Mouse (Mus musculus) kidney, postnatal 0 days (tissue): ENCODE measurements around the gene Syf2. TPM values are rescaled to one million over a fixed set of nuclear protein-coding genes. Genes with fewer than 3 reads are reported as not detected.

Experiments used
- ATAC-seq: fragments of 200-750 bp; cut with Nextera tagmentation; replicated peaks from 2 replicates; pipeline ENCODE4 v1.8.0; 2017; ENCODE audit warnings: low read depth, moderate number of reproducible peaks, moderate TSS enrichment, moderate library complexity; ENCODE audit not compliant: low FRiP score
- DNase-seq: peaks from one replicate; pipeline ENCODE4 v3.0.0-alpha.2; 2016; ENCODE audit warnings: low spot score
- H3K27ac ChIP-seq: fragments of 300-500 bp; sonication (generic); 2 replicates; pipeline ENCODE4 v1.5.1; 2014; ENCODE audit warnings: mild to moderate bottlenecking
- H3K27me3 ChIP-seq: fragments of 300-500 bp; sonication (generic); 2 replicates; pipeline ENCODE4 v1.6.1; 2014; ENCODE audit warnings: low read length, mixed read lengths; ENCODE audit not compliant: insufficient read depth
- H3K36me3 ChIP-seq: fragments of 300-500 bp; sonication (generic); 2 replicates; pipeline ENCODE4 v1.6.1; 2014; ENCODE audit warnings: low read length, mixed read lengths; ENCODE audit not compliant: insufficient read depth
- H3K4me1 ChIP-seq: fragments of 300-500 bp; sonication (generic); replicated peaks from 2 replicates; pipeline ENCODE4 v1.6.1; 2014; ENCODE audit warnings: antibody characterized with exemption, low read length, mixed read lengths; ENCODE audit not compliant: insufficient read depth
- H3K4me2 ChIP-seq: fragments of 300-500 bp; sonication (generic); 2 replicates; pipeline ENCODE4 v1.6.1; 2014; ENCODE audit warnings: mild to moderate bottlenecking, low read length, moderate library complexity, mixed read lengths
- H3K4me3 ChIP-seq: fragments of 300-500 bp; sonication (generic); replicated peaks from 2 replicates; pipeline ENCODE4 v1.5.1; 2014; ENCODE audit warnings: low read depth, low read length
- H3K9ac ChIP-seq: fragments of 300-500 bp; sonication (generic); 2 replicates; pipeline ENCODE4 v1.6.1; 2014; ENCODE audit warnings: low read depth, low read length
- H3K9me3 ChIP-seq: fragments of 300-500 bp; sonication (generic); replicated peaks from 2 replicates; pipeline ENCODE4 v1.6.1; 2016; ENCODE audit warnings: low read length, inconsistent platforms, mixed read lengths
- CTCF ChIP-seq: IDR thresholded peaks from 2 replicates; pipeline ENCODE4 v1.5.1; 2016; ENCODE audit warnings: antibody characterized with exemption, low read depth, mild to moderate bottlenecking, moderate library complexity
- WGBS: fragments of 180-500 bp; shearing (Covaris S2); extraction: QIAGEN DNeasy Blood & Tissue Kit; methylation state at CpG from one replicate; pipeline ENCODE4 v1.1.7; 2014; 5-methylcytosine and 5-hydroxymethylcytosine counted together
- polyA plus RNA-seq: library from polyadenylated mRNA; unstranded; fragments of >200 nt; fragmentation: Nextera tagmentation; extraction: Ambion mirVana; gene quantifications from 2 replicates; pipeline ENCODE4 v1.2.1, GENCODE M21; 2015

Syf2 gene
- polyA plus RNA-seq, result 115 and 120 TPM in 2 replicates

DNA sequence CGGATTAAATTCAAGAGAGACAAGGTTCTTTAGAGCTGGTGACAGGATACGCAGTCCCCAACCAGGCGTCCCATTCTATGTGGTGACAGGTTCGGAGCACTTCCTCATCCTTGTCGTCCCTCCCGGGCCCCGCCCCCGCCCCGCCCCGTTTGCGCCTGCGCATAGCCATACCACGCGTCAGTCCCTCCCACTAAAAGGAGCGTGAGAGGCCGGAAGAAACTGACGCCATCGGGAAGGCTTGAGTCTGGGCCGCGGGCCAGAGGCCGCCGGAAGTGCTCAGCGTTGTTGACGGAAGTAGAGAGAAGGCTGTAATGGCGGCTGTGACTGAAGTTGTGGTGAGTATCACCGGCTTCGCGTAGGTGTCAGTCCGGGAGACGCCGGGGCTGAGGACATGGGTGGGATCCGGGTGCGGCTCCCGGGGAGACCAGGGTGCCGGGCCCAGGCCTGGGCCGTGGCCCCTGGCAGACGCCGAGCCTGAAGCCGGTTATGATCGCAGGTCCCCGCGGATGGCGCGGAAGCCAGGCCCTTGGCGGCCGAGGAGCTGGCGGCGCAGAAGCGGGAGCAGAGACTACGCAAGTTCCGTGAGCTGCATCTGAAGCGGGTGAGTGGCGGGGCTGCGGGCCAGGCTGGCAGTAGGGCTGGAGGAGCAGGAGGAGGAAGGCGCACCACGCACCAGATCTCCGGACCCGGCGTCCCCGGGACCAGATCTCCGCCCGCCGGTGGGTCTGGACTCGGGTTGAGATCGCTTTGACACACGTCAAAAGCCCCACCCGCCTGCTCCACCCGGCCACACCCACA, at the start of gene Syf2:
Gene Syf2 (plus strand): TSS at position 215 of the 798 bp plus-strand sequence.
- Histone ChIP-seq H3K27ac (peak within 1 kb of the TSS; percentile 90), H3K9me3 (no peaks in the 10 kb centered on the region)

DNA sequence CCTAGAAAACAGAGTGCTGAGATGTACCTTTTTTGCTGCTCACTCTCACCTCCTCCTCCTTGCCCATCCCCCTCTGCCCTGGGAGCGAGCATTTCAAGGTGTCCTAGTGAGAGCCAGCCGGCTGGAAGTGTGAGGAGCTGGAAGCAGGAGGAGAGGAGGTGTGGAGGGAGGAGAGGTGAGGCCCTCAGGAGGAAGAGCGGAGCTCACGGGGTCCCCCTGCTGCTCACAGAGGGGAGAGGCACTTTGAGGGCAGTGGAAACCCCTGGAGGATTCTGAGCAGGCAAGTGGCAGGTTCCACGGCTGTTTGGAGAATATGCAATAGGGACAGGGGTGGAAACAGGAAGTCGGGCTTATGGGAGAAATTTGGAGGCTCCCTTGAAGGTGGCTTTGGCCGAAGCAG, 47.4 kb upstream of the Syf2 start:
- peak; percentile 68 for TF ChIP-seq CTCF
- Histone ChIP-seq H3K36me3 (no peaks in the 10 kb centered on the region), H3K27ac (no peak overlapping the region), H3K4me2 (no peak overlapping the region), H3K4me3 (no peak overlapping the region), H3K9ac (no peak overlapping the region), H3K9me3 (no peaks in the 10 kb centered on the region), H3K27me3 (no peaks in the 10 kb centered on the region), H3K4me1 (no peaks in the 10 kb centered on the region)
- ATAC-seq, result no peak
- WGBS, result 29% methylated on average over 7 of the region's 7 CpGs
- DNase-seq, result peak; percentile 57

More for the DNA sequence above, at the start of gene Syf2:
- H3K27me3 ChIP-seq, result no peaks in the 10 kb centered on the region
- ATAC-seq (peak; percentile 92), DNase-seq (peak; percentile 98)
- H3K4me2 ChIP-seq, result peak within 1 kb of the TSS; percentile 80
- no peak for TF ChIP-seq CTCF
- under 1% methylated on average over 68 of the region's 68 CpGs for WGBS
- peaks cover 45% of the 10 kb centered on the region for H3K36me3 ChIP-seq
- peak within 1 kb of the TSS; percentile 93 for H3K9ac ChIP-seq
- peak within 1 kb of the TSS; percentile 96 for H3K4me3 ChIP-seq
- peaks cover 9% of the 10 kb centered on the region for H3K4me1 ChIP-seq

DNA sequence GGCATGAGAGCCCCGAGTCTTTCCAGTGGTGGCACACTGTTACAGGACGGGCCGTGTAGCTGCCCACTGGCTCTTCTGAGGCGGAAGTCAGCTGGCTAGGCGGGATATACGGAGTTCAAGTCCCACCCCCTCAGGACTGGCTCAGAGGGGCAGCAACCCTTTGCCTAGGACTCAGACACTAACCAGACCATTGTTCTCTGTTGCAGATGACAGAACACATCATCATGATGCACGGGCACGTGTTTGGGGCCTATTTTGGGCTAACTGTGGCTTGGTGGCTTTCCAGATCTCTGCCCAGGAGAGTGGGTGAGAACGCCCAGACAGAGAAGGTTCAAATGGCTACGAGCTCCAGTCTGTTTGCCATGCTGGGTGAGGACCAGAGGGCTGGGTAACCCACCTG, 46.9 kb upstream of the Syf2 start:
- no peaks in the 10 kb centered on the region for H3K9me3 ChIP-seq
- H3K9ac ChIP-seq, result no peak overlapping the region
- TF ChIP-seq CTCF, result no peak
- H3K27me3 ChIP-seq, result no peaks in the 10 kb centered on the region
- no peak overlapping the region for H3K27ac ChIP-seq
- no peak overlapping the region for H3K4me3 ChIP-seq
- no peaks in the 10 kb centered on the region for H3K4me1 ChIP-seq
- no peak overlapping the region for H3K4me2 ChIP-seq
- no peaks in the 10 kb centered on the region for H3K36me3 ChIP-seq
- ATAC-seq, result no peak
- DNase-seq, result no peak
- WGBS, result 88% methylated on average over 10 of the region's 10 CpGs

DNA sequence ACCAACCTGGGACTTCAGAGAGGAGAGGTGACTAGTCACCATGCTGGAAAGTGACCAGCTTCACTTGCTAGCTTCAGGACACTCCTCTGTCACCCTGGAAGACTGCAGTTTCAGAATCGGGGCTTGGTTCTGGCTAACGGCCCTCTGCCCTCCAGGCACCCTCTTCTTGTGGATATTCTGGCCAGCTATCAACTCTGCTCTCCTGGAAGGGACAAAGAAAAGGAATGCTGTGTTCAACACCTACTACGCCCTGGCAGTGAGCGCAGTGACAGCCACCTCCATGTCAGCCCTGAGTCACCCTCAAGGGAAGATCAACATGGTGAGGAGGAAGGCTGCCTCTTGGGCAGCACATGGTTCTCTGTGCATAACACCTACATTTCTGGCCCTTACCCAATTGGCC, 46.3 kb upstream of the Syf2 start:
- 85% methylated on average over 4 of the region's 4 CpGs for WGBS
- Histone ChIP-seq H3K9ac (no peak overlapping the region), H3K4me1 (no peaks in the 10 kb centered on the region), H3K4me2 (no peak overlapping the region), H3K9me3 (no peaks in the 10 kb centered on the region), H3K36me3 (no peaks in the 10 kb centered on the region), H3K4me3 (no peak overlapping the region), H3K27ac (no peak overlapping the region), H3K27me3 (no peaks in the 10 kb centered on the region)
- DNase-seq (no peak), ATAC-seq (no peak)
- no peak for TF ChIP-seq CTCF

DNA sequence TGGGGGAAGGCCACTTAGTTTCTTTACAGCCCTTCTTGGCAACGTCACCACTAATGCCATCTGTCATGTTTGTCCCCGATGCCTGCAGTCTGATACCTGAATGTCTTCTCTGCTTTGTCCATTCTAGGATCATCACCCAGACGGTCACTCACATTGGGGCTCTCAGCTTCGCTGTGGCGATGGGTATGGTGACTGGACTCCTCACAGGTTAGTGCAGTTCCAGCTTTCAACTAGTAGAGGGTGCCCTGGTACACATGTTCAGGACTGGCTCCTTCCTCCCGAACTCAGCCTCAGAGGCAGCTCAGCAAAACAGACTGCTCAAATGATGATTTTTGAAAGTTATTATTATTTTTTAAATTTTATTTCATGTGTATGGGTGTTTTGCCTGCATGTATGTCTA, 38.6 kb upstream of the Syf2 start:
- Histone ChIP-seq H3K27me3 (no peaks in the 10 kb centered on the region), H3K9me3 (no peaks in the 10 kb centered on the region), H3K27ac (no peak overlapping the region), H3K4me3 (no peak overlapping the region), H3K4me1 (no peaks in the 10 kb centered on the region), H3K9ac (no peak overlapping the region), H3K4me2 (no peak overlapping the region), H3K36me3 (peaks cover 10% of the 10 kb centered on the region; the same call in 1 of the 2 replicates)
- DNase-seq (no peak), ATAC-seq (no peak)
- 77% methylated on average over 6 of the region's 6 CpGs for WGBS
- no peak for TF ChIP-seq CTCF

DNA sequence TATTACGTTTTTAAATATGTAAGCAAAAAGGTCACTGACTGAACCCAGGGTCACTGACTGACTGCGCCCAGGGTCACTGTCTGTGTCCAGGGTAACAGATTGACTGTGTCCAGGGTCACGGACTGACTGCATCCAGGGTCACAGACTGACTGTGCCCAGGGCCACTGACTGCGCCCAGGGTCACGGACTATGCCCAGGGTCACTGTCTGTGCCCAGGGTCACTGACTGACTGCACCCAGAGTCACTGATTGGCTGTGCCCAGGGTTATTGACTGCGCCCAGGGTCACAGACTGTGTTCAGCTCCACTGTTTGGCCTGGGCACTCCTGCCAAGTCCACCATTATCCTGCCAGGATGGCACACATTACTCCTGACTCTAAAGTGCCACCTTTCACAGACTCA, 33.4 kb upstream of the Syf2 start:
- no peak for DNase-seq
- H3K36me3 ChIP-seq, result peaks cover 44% of the 10 kb centered on the region

More for the DNA sequence above, 33.4 kb upstream of the Syf2 start:
- H3K4me1 ChIP-seq, result no peaks in the 10 kb centered on the region
- H3K9me3 ChIP-seq, result no peaks in the 10 kb centered on the region
- no peaks in the 10 kb centered on the region for H3K27me3 ChIP-seq
- no peak overlapping the region for H3K4me3 ChIP-seq
- H3K4me2 ChIP-seq, result no peak overlapping the region
- no peak overlapping the region for H3K27ac ChIP-seq
- no peak for TF ChIP-seq CTCF
- 88% methylated on average over 6 of the region's 6 CpGs for WGBS
- H3K9ac ChIP-seq, result no peak overlapping the region
- ATAC-seq, result 0 out of 2 replicates have a peak, but pooled peaks have one; percentile 49
